Mouse (Mus musculus) left cerebral cortex, adult 2 months (tissue): ENCODE results near the gene Wfs1. TPM values are rescaled to one million over a fixed set of nuclear protein-coding genes. Genes with fewer than 3 reads are reported as not detected.

Experiments used
- DNase-seq, 2 experiments: peaks; one replicate each; pipeline ENCODE4 v3.0.0; 2021 to 2022; ENCODE audit warnings: low spot score in 2 of 2, mixed read lengths in 1 of 2; ENCODE audit errors: extremely low spot score in 1 of 2
- H3K27ac ChIP-seq: fragments of 200-600 bp; 2 replicates; pipeline ENCODE4 v1.8.1; 2022
- H3K4me3 ChIP-seq: fragments of 200-600 bp; 2 replicates; pipeline ENCODE4 v1.8.1; 2022
- CTCF ChIP-seq: fragments of 200-600 bp; IDR thresholded peaks from 2 replicates; pipeline ENCODE4 v1.8.1; 2022; ENCODE audit warnings: antibody characterized with exemption, mild to moderate bottlenecking, moderate library complexity
- intact Hi-C: fragments of 180-260 bp; cut with DNase I; formaldehyde crosslinking; loops from one replicate; pipeline ENCODE4 v1.15.1; 2025
- total RNA-seq, 2 experiments: library from RNA; stranded (reverse); gene quantifications; 2 replicates each; pipeline ENCODE4 v1.2.3; 2021

The Wfs1 gene
- total RNA-seq, 2 experiments from 2014 or later: 118 to 155 TPM

DNA sequence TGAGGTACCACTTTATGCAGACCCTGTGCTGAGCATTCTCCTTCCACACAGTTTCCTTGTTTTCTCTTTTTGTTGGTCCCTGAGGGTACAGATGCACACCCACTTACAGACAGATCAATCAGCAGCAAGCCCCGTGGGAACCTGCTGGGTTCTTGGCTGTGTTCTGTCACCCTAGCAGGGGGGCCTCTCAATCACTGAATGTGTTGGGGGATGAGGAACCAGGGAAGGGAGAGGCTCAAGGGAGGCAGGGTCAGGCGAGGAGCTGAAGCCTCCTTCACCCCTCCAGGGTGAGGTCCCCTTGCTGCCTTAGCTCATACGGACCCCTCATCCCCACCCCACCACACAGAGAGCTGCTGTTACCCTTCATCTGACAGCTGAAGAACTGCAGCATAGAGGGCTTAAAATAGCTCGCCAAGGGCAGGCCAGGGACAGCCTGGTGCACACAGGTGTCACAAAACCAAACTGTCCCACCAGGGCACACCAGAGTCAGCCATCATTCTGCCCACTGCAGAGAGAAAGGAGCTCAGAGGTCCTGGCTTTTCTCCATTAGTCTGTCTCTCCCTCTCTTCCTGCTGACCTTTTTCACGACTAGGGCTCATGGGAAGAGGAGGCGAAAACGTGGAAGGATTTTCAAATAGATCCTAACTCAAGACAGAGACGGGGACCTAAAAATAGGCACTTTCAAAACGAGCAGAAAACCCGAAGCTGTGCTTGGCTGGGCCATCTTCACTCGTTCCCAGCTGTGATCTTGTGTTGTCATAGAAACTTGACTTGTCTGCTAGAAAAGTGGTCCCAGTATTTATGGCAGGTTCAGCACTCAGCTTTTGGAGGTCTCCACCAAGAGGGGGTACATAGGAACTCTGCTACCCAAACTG, 64.9 kb downstream of the Wfs1 start:
- peak overlapping the region; percentile 80 for H3K27ac ChIP-seq
- H3K4me3 ChIP-seq: no peak overlapping the region
- no peak for TF ChIP-seq CTCF
- intact Hi-C loops: no loop called here
- DNase-seq: no peak

DNA sequence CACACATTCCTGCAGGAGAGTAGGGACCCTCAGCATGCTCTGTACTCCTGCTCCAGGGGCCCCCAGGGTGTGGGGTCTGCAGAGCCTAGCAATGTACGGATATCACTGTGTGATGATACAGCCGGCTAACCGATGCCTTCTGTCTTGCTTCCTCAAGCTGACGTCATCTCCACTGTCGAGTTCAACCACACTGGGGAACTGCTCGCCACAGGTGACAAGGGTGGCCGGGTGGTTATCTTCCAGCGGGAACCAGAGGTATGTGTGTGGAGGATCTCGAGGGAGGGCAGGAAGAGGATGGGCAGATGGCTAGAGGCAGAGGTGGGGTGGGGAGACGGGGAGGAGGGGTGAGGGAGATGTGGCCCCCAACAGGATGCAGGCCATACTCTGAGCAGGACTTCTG, 66.2 kb downstream of the Wfs1 start:
- intact Hi-C loops: no loop called here
- Histone ChIP-seq H3K4me3 (no peak overlapping the region), H3K27ac (peak overlapping the region; percentile 80)
- no peak for TF ChIP-seq CTCF
- DNase-seq: no peak

GRCm38 (mm10) chr5:36921871-36922270, 67.1 kb downstream of the Wfs1 start:
- no peak overlapping the region for H3K4me3 ChIP-seq
- peak overlapping the region; percentile 80 for H3K27ac ChIP-seq
- TF ChIP-seq CTCF: no peak
- DNase-seq: no peak
- intact Hi-C loops: no loop called here

DNA sequence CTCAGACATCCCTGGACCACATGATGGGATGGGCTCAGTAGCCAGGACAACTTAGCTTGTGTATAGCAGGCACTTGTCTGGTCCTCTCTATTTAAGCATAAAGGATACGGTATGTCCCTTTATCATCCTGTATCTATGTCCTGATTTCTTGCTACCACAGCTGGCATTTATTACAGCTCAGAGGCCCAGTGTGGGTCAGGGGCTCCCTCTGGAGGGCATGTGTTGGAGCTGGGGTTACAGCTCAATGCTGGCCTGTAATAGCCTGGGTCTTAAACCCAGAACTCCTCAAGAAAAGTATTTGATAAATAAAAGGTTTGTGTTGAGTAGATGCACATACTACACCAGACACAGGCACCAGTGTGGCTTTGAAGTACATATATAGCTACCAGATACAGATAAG, 68.9 kb downstream of the Wfs1 start:
- peak; percentile 49 for TF ChIP-seq CTCF
- intact Hi-C loops: loop anchor here (1.0 kb wide), 1 partner anchor 84 kb away; no protein-coding TSS in a partner anchor

DNA sequence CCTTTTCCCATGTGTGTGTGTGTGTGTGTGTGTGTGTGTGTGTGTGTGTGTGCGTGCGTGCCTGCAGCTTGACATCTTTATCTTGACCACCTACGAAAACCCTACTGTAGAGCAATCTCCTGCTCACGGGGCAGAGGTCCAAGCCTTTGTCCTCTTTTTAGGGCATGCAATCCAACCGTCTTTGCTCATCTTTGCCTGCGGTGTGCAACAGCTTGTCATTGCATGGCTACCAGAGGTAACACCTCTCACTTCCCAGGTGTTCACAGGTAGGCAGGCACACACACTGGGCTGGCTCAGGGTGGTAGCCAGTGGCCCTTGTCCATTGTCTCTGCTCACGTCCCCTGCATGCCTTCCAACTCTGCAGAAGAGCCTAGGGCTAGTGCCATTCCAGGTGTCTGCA, 71.0 kb downstream of the Wfs1 start:
- intact Hi-C loops: no loop called here
- no peak for TF ChIP-seq CTCF
- DNase-seq: no peak
- H3K27ac ChIP-seq: 0 out of 2 replicates have a peak overlapping the region, but pooled peaks have one; percentile 11
- H3K4me3 ChIP-seq: no peak overlapping the region

More for the DNA sequence above, 68.9 kb downstream of the Wfs1 start:
- no peak for DNase-seq
- Histone ChIP-seq H3K27ac (no peak overlapping the region), H3K4me3 (no peak overlapping the region)

- H3K4me3 ChIP-seq: no peak overlapping the region
- intact Hi-C loops: no loop called here
- DNase-seq: no peak
- TF ChIP-seq CTCF: no peak
- no peak overlapping the region; the same call in 1 of the 2 replicates for H3K27ac ChIP-seq
Measured at GRCm38 (mm10) chr5:36917245-36917644, 71.8 kb downstream of the Wfs1 start.

- H3K4me3 ChIP-seq: no peak overlapping the region
- no peak overlapping the region; the same call in 1 of the 2 replicates for H3K27ac ChIP-seq
- DNase-seq: no peak
- TF ChIP-seq CTCF: no peak
- intact Hi-C loops: no loop called here
Measured at GRCm38 (mm10) chr5:36916581-36916980, 72.4 kb downstream of the Wfs1 start.

Other genes with a start within 250 kb of the Wfs1 start
- 10 to 100 TPM; 19.3 to 19.7 TPM for gene Bloc1s4, start 240.6 kb downstream of the Wfs1 start, total RNA-seq
- 100 to 1,000 TPM; 409 to 435 TPM for gene Mrfap1, start 192.4 kb downstream of the Wfs1 start, total RNA-seq
- gene Man2b2, start 158.6 kb downstream of the Wfs1 start, total RNA-seq: 10 to 100 TPM; 25.3 to 25.8 TPM
- 100 to 1,000 TPM; 448 to 462 TPM for gene Ppp2r2c, start 120.7 kb downstream of the Wfs1 start, total RNA-seq
- gene Gm1043, start 96.2 kb upstream of the Wfs1 start, total RNA-seq: 10 to 100 TPM; 42.7 to 48.5 TPM